Comparison of ENCODE assay signal across 23 mouse cellular contexts in the genomic region with DNA sequence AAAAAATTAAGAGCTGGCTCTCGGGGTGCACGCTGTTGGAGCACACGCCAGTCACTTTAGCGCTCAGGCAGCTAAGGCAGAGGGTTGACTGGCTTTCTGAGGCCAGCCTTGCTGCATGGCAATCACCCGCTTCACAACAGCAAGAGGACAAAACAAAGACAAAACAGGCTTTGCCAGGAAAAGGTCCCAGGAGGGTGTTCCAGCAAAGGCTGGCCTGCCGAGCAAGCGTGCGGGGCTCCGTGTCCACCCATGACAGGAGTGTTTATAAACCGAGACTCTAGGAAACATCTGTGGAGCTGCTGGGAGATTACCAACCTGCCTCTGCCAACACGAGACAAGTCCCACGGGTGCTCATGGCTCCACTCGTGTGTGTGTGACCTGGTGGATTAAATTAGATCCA. TPM values are rescaled to one million over a fixed set of nuclear protein-coding genes. Genes with fewer than 3 reads are reported as not detected.
DNase-seq lines count a peak whose midpoint lies in the region; ATAC-seq and TF ChIP-seq lines count a peak whose summit lies in the region.
"Had no signal": no experiment of that assay in that cellular context is flagged by ENCODE, and none has a peak within 500 bp of the region (broad histone marks: within the 10 kb centered on the region; RNA-seq: fewer than 3 reads in every experiment).

No protein-coding gene starts in this region.

- peak; percentile 21 for DNase-seq in gastrocnemius, postnatal 14 days
- no peak for DNase-seq in gastrocnemius, postnatal 10 days
- DNase-seq in lung, adult 18-20 months: peak; percentile 12 to 42
- no peak for DNase-seq in lung, postnatal 14 days
- DNase-seq in adipocyte (ENCODE audit: low spot score): peak; percentile 37
- DNase-seq in lung, postnatal 0 days (ENCODE audit: low spot score): peak; percentile 36
- no peak for DNase-seq in forebrain, embryonic 10.5 days (ENCODE audit: extremely low spot score, low spot score)
- no peak for DNase-seq in spleen, postnatal 4 days (ENCODE audit: low spot score in 2 of 2)
- DNase-seq: adrenal gland, adult 8-10 months; cerebellum, adult 18-20 months; cerebellum, postnatal 14 days; heart, adult 18-20 months; heart, postnatal 36 days; kidney, postnatal 14 days; liver; lung, embryonic 14.5 days; retina, postnatal 1 day; right cerebral cortex, postnatal 14 days had no signal

- H3K4me1 ChIP-seq in lung, postnatal 0 days (ENCODE audit: insufficient read depth, low read depth, low read length): no peaks in the 10 kb centered on the region
- H3K4me1 ChIP-seq in forebrain, embryonic 10.5 days: peaks cover 34% of the 10 kb centered on the region

- peak; percentile 34 for ATAC-seq in lung, postnatal 0 days
- ATAC-seq: forebrain, embryonic 14.5 days; intestine, postnatal 0 days had no signal

- no peak for TF ChIP-seq CTCF in lung, postnatal 0 days (IDR thresholded peaks at IDR 0.05)

- WGBS in lung, postnatal 0 days: 56% methylated on average over 13 of the region's 13 CpGs
- 93% methylated on average over 13 of the region's 13 CpGs for WGBS in forebrain, embryonic 10.5 days

- no peak overlapping the region for H3K9ac ChIP-seq in lung, postnatal 0 days (replicated peaks; ENCODE audit: low read depth)
- H3K9ac ChIP-seq: hindbrain, embryonic 13.5 days; lung, embryonic 14.5 days; stomach, embryonic 15.5 days had no signal

- no peaks in the 10 kb centered on the region for H3K36me3 ChIP-seq in lung, postnatal 0 days (ENCODE audit: insufficient read depth, low read length)
- peaks cover 15% of the 10 kb centered on the region for H3K36me3 ChIP-seq in forebrain, embryonic 10.5 days (replicated peaks)

- intact Hi-C loops in gastrocnemius, postnatal 14 days (cut with DNase I; ENCODE audit: low total_unique reads): no loop called here

- H3K4me3 ChIP-seq in lung, postnatal 0 days (ENCODE audit: low read depth, low read length): no peak overlapping the region
- no peak overlapping the region for H3K4me3 ChIP-seq in forebrain, embryonic 10.5 days
- H3K4me3 ChIP-seq: hindbrain, embryonic 13.5 days; stomach, embryonic 15.5 days had no signal

- H3K9me3 ChIP-seq in lung, postnatal 0 days (ENCODE audit: low read length): no peaks in the 10 kb centered on the region
- H3K9me3 ChIP-seq in forebrain, embryonic 10.5 days: no peaks in the 10 kb centered on the region
- H3K9me3 ChIP-seq: hindbrain, embryonic 13.5 days; stomach, embryonic 15.5 days had no signal

- no peaks in the 10 kb centered on the region for H3K27me3 ChIP-seq in lung, postnatal 0 days (replicated peaks; ENCODE audit: insufficient read depth, low read length)
- H3K27me3 ChIP-seq in forebrain, embryonic 10.5 days (ENCODE audit: poor library complexity, severe bottlenecking): no peaks in the 10 kb centered on the region
- H3K27me3 ChIP-seq: hindbrain, embryonic 13.5 days; stomach, embryonic 15.5 days had no signal

- H3K27ac ChIP-seq in lung, postnatal 0 days (ENCODE audit: low read length): 0 out of 2 replicates have a peak overlapping the region, but pooled peaks have one; percentile 1
- no peak overlapping the region for H3K27ac ChIP-seq in forebrain, embryonic 10.5 days
- H3K27ac ChIP-seq: hindbrain, embryonic 13.5 days; stomach, embryonic 15.5 days had no signal

- no peak overlapping the region for H3K4me2 ChIP-seq in lung, postnatal 0 days (replicated peaks; ENCODE audit: low read depth, low read length)
- H3K4me2 ChIP-seq: heart, embryonic 11.5 days; hindbrain, embryonic 13.5 days; lung, embryonic 14.5 days; stomach, embryonic 15.5 days had no signal

- peak; percentile 48 for TF ChIP-seq EP300 in lung, postnatal 0 days (IDR thresholded peaks at IDR 0.05)

RNA-seq across cellular contexts. Expression of gene Scarb1, which starts 34.1 kb away (rescaled TPM):
- 10 to 100 TPM; 55.0 to 80.1 TPM for total RNA-seq in gastrocnemius, postnatal 14 days (2021)
- 10 to 100 TPM; 49.8 to 58.0 TPM for total RNA-seq in gastrocnemius, postnatal 10 days (2021)
- polyA plus RNA-seq in lung, postnatal 0 days (2015; fragmentation: Nextera tagmentation; extraction: Ambion mirVana): 54.9 and 64.9 TPM in 2 replicates
- polyA plus RNA-seq in forebrain, embryonic 10.5 days (2016; fragmentation: Nextera tagmentation; extraction: Ambion mirVana): 51.3 and 54.5 TPM in 2 replicates

Comparison
In these comparisons a context has a peak if more than half of its experiments do, and no peak if none do; other contexts are left out.
1. DNase-seq: peak in gastrocnemius, postnatal 14 days (single experiment), lung, adult 18-20 months (2 of 2), adipocyte (single experiment) and lung, postnatal 0 days (single experiment); none in gastrocnemius, postnatal 10 days (single experiment), lung, postnatal 14 days (single experiment), forebrain, embryonic 10.5 days (single experiment) and spleen, postnatal 4 days (0 of 2).